Mouse (Mus musculus) inflammation-experienced regulatory T-cells, adult 6 months (primary cell): Measurements from ENCODE around the gene Sema4d. TPM values are rescaled to one million over a fixed set of nuclear protein-coding genes. Genes with fewer than 3 reads are reported as not detected.

Experiments
- ATAC-seq: one replicate; pipeline ENCODE4 v1.8.0; 2017
- polyA plus RNA-seq, 3 experiments: library from polyadenylated mRNA; unstranded; fragments of 100-300 nt; shearing (Covaris generic); gene quantifications; one replicate each; pipeline ENCODE4 v1.2.1; 2017

Sema4d gene
- polyA plus RNA-seq, 3 experiments from 2014 or later, result 111 to 154 (median 126) TPM

GRCm38 (mm10) chr13:51752346-51753167 is 41.0 kb downstream of the Sema4d start:
- no peak for ATAC-seq

GRCm38 (mm10) chr13:51749578-51750345 is 43.8 kb downstream of the Sema4d start:
- ATAC-seq, result no peak

- ATAC-seq, result peak; percentile 82
These were observed 45.5 kb downstream of the Sema4d start for GRCm38 (mm10) chr13:51748009-51748552.

- ATAC-seq, result no peak
These were observed 46.5 kb downstream of the Sema4d start for GRCm38 (mm10) chr13:51747069-51747468.

DNA sequence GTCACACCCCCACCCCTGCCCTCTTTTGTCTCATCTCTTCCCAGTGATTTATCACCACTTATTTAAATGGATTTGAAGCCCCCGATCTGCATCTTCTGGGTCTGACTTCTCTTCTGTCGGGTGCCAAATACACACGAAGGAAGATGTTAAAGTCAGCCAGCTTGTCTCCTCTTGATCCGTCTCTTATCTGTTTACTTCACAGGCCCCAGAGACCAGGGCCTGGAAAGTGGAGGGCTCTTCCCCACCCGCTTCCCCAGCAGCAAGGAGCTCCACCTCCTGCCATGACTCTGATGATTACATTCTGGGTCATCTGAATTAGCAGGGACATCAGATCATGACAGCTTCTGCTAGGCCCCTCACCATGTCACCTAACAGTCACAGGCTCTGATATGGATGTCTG is 47.7 kb downstream of the Sema4d start:
- no peak for ATAC-seq

GRCm38 (mm10) chr13:51743855-51744254 is 49.7 kb downstream of the Sema4d start:
- no peak for ATAC-seq

DNA sequence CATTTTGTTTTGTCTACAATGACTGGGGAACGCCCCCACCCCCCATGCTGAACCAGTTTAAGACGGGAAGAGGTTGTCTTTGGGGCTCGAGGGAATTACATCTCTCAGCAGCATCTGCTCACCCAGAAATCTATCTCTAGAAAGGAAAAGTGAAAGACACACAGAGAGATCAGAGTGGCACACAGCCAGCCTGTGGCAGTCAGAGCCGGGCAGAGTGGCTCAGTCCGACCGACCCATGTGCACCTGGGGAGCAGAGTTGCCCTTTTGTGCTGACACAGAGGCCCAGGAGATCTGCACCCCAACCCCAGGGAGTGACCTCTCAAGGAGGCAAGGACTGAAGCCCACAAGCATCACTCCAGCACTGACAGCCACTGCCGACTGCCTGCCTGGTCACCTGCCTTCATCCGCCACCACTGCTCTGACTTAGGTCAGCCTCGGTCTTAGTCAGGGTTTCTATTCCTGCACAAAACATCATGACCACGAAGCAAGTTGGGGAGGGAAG is 50.9 kb downstream of the Sema4d start:
- ATAC-seq, result peak; percentile 43

DNA sequence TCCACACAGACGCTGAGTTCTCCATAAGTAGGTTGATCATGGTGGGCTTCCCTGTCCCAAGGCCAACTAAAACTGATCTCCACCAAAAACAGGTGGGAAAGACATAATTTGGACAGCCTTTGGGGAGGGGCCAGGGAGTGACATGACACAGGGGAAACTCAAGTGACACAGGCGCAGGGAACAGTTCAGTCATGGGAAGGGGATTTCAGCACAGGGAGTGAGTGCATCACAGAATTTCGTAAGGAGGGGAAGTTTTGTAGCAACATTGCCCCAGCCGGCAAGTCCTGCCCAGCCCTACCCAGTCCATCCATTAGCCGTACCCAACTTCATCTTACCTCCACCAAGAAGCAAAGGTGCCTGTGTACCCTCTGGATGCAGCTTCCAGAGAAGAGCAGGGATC is 52.8 kb downstream of the Sema4d start:
- ATAC-seq, result no peak

GRCm38 (mm10) chr13:51739713-51740112 is 53.8 kb downstream of the Sema4d start:
- no peak for ATAC-seq

DNA sequence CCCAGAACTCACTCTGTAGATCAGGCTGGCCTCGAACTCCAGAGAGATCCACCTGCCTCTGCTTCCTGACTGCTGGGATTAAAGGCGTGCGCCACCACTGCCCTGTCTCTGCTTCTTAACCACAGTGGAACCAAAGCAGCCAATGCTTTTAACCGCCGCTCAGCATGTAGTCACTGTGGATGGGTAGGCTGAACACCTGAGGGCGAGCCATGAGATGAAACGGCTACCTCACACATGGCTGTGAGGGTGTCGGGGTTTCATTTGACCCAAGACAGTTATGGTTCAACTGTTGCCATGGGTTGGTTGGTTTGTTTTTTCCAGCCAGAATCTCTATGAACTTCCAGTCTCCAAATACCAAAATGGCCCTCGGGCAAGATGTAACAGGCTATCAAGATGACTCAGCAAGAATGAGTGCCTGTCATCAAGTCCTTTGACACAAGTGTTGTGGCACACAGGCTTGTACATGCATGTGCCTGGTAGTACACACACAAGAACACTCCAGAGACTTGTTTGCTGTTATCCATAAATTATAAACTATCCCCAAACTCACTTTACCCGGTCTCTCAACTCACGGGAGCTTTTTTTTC is 54.9 kb downstream of the Sema4d start:
- ATAC-seq, result no peak

DNA sequence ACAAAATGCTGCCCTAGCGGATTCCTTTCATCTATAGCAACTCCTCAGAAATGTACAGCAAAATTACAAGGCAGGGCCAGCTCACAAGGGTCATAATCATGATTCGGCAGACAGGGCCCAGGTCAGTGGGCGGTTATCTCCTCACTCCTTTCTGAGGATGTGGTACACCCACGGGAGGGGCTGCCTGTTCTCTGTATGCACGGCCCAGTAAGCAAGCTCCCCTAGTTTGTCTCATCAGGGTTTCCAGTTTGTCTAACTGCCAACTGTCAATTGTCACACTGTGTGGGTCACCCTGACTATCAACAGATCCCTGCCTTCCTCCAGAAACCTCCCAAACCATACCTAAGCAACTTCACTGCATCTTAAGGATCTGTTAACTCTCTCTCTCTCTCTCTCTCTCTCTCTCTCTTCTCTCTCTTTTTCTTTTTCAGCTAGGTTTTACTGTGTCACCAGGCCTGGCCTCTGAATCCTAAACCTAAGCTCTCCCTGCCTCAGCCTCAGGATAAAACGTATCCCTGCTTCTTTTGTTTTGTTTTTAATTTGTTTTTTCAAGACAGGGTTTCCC is 55.5 kb downstream of the Sema4d start:
- peak; percentile 68 for ATAC-seq

DNA sequence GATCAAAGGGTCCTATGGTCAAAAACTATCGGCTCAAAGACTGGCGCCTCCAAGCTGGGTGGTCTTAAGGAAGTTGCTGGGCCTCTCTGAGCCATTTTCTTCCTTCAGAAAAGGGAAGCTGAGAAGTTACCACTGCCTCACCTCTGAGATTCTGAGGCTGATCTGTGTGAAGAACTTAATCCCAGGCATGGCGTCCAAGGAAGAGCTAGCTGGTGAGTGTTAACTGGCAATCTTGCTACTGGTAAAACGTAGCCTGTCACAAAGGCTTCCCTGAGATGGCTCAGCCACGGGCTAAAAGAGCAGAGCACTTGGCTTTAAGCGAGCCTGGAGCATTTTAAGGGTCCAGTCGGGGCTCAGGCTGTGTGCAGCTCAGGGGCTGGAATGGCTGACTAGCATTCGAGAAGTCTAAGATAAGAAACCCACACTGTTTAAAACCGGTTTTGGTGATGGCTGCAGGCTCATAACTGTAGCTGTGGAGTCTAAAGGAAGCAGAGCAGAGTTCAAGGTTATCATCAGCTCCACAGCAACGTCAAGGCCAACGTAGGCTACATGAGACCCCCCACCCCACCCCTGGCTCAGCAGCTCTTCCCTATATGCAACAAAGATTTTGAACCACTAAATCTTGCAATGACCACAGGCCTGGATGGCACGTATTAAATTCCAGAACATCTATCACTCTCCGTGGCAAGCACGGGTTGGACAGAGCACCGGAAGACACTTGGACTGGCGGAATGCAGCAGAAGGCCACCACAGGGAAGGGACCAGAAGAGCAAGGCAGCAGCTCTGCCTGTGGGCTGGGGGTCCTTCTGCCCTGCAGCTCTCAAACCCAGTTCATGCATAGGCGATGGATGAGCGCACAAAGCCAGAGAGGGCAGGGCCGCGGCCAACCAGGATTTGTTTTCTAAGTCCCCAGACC is 56.3 kb downstream of the Sema4d start:
- ATAC-seq, result no peak

DNA sequence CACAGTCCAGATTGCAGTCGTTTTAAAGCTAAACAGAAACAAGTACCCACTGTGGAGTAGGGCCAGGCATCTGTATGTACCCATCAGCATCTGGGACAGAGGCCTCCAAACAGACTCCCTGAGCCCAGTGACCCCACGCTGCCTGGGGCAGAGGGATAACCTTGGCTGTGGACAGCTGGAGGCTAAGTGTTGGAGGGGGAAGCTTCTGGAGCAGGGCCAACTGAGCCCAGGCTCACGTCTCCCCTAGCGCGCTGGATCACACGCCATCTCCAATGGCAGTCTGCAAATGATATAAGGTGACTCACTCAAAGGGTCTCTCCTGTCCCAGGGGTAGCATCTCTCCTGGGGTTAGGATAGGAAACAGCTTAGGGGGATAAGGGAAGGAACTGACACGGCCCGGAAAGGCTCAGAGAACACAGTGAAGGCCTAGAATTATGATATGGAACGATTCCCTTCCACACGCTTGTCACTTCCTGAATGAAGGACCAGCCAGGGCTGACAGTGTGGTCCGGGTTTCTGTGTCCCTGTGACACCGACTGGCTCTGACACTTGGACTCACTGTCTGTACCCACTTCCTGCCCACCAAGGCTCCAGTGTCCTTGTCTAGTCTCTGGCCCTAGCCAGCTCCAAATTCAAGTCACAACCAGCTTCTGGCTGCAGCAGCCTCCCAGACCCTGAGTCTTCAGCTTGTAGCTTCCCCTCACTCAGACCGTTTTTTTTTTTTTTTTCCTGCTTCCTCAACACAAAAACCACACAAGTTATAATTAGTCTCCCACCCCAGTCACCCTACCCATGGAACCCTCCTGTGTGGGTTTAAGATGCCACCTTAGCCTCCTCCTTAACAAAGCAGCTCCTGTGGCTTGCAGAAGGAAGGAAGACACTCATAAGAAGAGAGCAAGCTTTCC is 57.3 kb downstream of the Sema4d start:
- peak; percentile 17 for ATAC-seq

GRCm38 (mm10) chr13:51734556-51734955 is 59.0 kb downstream of the Sema4d start:
- ATAC-seq, result no peak

DNA sequence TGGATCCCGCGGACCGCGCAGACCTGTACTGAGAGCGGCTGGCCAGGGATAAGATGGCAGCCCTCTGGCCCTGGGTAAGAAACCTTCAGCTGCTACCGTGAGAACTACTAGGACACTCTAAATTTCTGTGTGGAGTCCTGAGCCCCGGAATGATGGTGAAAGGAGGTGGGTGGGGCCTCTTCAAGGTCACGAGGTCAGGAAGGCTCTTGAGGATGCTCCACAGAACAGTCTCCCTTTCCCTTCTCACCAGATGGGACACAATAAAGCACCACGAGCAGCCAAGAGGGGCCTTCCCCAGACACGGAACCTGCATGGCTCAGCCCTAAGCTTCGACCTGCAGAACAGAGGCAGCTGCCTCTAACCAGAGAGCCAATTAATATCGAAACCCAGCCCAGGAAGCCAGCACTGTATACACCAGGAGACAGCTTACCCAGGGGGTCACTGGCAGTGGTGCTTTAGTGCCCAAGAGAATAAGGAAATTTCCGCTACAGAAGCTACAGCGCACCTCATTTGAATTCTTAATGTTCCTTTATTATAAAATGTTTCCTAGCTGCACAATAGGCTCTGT is 61.4 kb downstream of the Sema4d start:
- ATAC-seq, result peak; percentile 61

- no peak for ATAC-seq
These were observed 62.1 kb downstream of the Sema4d start for GRCm38 (mm10) chr13:51731474-51731873.

- peak; percentile 22 for ATAC-seq
These were observed 63.6 kb downstream of the Sema4d start for GRCm38 (mm10) chr13:51729887-51730361.

DNA sequence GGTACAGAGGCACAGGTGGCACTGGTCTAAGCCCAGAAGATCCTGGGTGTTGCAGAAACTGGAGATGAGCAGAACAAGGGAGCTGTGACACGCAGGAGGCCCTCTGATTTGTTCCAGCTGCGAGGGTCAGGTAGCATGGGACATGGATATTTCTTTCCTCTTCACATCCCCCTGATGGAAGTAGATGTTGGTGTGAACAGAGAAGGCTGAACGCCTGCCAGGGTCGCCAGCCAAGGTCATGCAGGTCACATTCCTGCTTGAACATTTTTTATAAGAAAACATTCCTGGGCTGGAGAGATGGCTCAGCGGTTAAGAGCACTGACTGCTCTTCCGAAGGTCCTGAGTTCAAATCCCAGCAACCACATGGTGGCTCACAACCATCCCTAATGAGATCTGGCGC is 66.2 kb downstream of the Sema4d start:
- no peak for ATAC-seq

- peak; percentile 41 for ATAC-seq
These were observed 67.5 kb downstream of the Sema4d start for GRCm38 (mm10) chr13:51725926-51726574.
